Mouse (Mus musculus) stomach, postnatal 0 days (tissue): ENCODE results near the gene Cadps2.

Source experiments
- CTCF ChIP-seq: IDR thresholded peaks from 2 replicates; pipeline ENCODE4 v1.5.1; 2016; ENCODE audit warnings: antibody characterized with exemption, low read depth, mild to moderate bottlenecking, moderate library complexity
- EP300 ChIP-seq: optimal IDR thresholded peaks from 2 replicates; pipeline ENCODE3; 2016; ENCODE audit warnings: antibody characterized with exemption

GRCm38 (mm10) chr6:23873812-23874211 is 34.6 kb upstream of the Cadps2 start:
- TF ChIP-seq CTCF (no peak), EP300 (no peak)
